Mouse (Mus musculus): ENCODE measurements around the gene 4930578G10Rik. TPM values are rescaled to one million over a fixed set of nuclear protein-coding genes. Genes with fewer than 3 reads are reported as not detected.
"Not testable (repeated sequence)": the region's sequence is repeated elsewhere in the genome, so short reads cannot be mapped to it uniquely, and the experiment has no call there.

4930578G10Rik gene
- not detected in 2 replicates for polyA plus RNA-seq (2015; fragmentation: Nextera tagmentation; extraction: Ambion mirVana)

- H3K36me3 ChIP-seq; H3K4me3 ChIP-seq; ATAC-seq (ENCODE audit: insufficient number of reproducible peaks, low FRiP score, low TSS enrichment, low read depth); H3K9me3 ChIP-seq; H3K27me3 ChIP-seq; H3K27ac ChIP-seq; H3K4me2 ChIP-seq; H3K4me1 ChIP-seq; H3K9ac ChIP-seq: not testable (repeated sequence)
- WGBS, result no CpG with 5 or more reads among the region's 13 CpGs
Observed at GRCm38 (mm10) chr4:42735245-42735644, at the start of gene 4930578G10Rik. 4930578G10Rik (plus strand) TSS chr4:42735545.

GRCm38 (mm10) chr4:42756477-42756876 lies 21.1 kb downstream of the 4930578G10Rik start, which contains the start of gene Ccl19:
Ccl19 (minus strand) TSS chr4:42756577.
- not testable (repeated sequence) for H3K36me3 ChIP-seq; H3K4me2 ChIP-seq; H3K27me3 ChIP-seq; H3K4me3 ChIP-seq; H3K27ac ChIP-seq; H3K9ac ChIP-seq; ATAC-seq (ENCODE audit: insufficient number of reproducible peaks, low FRiP score, low TSS enrichment, low read depth); H3K4me1 ChIP-seq; H3K9me3 ChIP-seq
- no CpG with 5 or more reads among the region's 6 CpGs for WGBS

DNA sequence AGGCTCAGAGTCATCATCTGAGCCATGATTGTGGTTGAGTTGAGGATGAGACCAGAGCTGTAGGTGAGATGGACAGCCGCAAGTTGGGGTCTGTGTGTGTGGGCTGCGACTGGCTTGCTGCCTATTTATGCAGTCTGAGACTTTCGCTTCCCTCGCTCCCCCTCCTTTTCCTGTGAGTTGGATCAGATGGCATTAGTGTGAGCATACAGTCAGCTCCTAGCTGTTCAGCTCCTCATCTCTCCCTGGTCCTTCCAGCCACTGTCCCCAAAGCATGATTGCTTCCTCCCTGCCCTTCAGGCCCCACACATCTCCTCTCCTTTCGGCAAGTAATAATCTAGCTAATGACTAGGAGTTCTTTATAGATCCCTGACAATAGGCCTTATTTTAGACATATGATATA lies 38.5 kb downstream of the 4930578G10Rik start, which contains the start of gene Ccl21a:
TSS of gene Ccl21a (minus strand) at position 101 of the 400 bp plus-strand sequence.
- not testable (repeated sequence) for H3K4me3 ChIP-seq; H3K27ac ChIP-seq; H3K4me2 ChIP-seq; H3K36me3 ChIP-seq; H3K9ac ChIP-seq; H3K27me3 ChIP-seq; ATAC-seq (ENCODE audit: insufficient number of reproducible peaks, low FRiP score, low TSS enrichment, low read depth); H3K4me1 ChIP-seq; H3K9me3 ChIP-seq
- no CpG with 5 or more reads among the region's 5 CpGs for WGBS

DNA sequence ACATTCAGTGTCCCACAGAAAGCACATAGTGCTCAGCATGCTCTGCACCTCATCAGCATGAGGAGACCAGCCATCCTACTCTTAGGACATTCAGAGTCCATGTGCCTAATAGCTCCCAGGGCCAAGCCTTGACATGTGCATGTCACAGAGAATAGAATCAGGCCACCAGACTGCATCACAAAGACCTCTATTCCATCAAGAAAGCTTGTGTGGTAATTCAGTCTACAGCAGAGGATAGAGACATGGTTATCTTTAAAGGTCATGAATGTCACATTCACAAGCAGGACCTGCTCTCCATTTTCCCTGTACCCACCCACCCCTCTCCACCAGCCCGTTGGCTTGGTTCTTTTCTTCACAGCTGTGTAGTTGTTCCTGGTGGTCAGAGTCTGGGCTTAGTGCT lies 118.4 kb downstream of the 4930578G10Rik start, which contains the start of gene Fam205a1:
TSS of gene Fam205a1 (minus strand) at position 101 of the 400 bp plus-strand sequence.
- not testable (repeated sequence) for ATAC-seq (ENCODE audit: insufficient number of reproducible peaks, low FRiP score, low TSS enrichment, low read depth); H3K9me3 ChIP-seq; H3K36me3 ChIP-seq; H3K4me3 ChIP-seq; H3K27me3 ChIP-seq; H3K9ac ChIP-seq; H3K27ac ChIP-seq; H3K4me2 ChIP-seq; H3K4me1 ChIP-seq
- 92% methylated on average over 1 of the region's 1 CpGs for WGBS

DNA sequence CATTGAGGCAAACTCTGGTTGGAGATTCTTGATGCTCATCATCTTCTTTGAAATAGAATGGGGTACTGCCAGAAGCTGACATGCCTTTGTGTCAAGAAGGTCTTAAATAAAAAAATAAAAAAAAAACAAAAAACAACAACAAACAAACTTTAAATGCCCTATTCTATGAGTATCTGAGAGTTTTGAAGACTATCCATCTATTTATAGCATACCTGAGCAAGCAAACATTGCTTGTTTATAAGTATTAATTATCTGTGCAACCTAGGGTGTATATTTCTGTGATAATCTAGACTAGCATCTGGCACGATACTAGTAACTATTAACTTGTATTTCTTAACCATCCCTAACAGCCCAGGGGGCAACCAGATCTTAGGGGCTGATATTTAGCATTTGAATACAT lies 121.3 kb downstream of the 4930578G10Rik start, which contains the start of gene Gm12394:
TSS of gene Gm12394 (minus strand) at position 101 of the 400 bp plus-strand sequence.
- ATAC-seq (ENCODE audit: insufficient number of reproducible peaks, low FRiP score, low TSS enrichment, low read depth); H3K36me3 ChIP-seq: not testable (repeated sequence)

GRCm38 (mm10) chr4:42860483-42860882 lies 125.1 kb downstream of the 4930578G10Rik start:
- not testable (repeated sequence) for H3K27ac ChIP-seq; ATAC-seq (ENCODE audit: insufficient number of reproducible peaks, low FRiP score, low TSS enrichment, low read depth); H3K27me3 ChIP-seq; H3K4me1 ChIP-seq; H3K4me3 ChIP-seq; H3K9ac ChIP-seq; H3K4me2 ChIP-seq; H3K36me3 ChIP-seq; H3K9me3 ChIP-seq
- WGBS, result 83% methylated on average over 9 of the region's 9 CpGs

More for the DNA sequence above, 121.3 kb downstream of the 4930578G10Rik start, which contains the start of gene Gm12394:
- not testable (repeated sequence) for H3K27ac ChIP-seq, H3K27me3 ChIP-seq, H3K9me3 ChIP-seq, H3K4me3 ChIP-seq, H3K4me2 ChIP-seq, H3K9ac ChIP-seq, H3K4me1 ChIP-seq
- WGBS, result 77% methylated on average over 1 of the region's 1 CpGs

DNA sequence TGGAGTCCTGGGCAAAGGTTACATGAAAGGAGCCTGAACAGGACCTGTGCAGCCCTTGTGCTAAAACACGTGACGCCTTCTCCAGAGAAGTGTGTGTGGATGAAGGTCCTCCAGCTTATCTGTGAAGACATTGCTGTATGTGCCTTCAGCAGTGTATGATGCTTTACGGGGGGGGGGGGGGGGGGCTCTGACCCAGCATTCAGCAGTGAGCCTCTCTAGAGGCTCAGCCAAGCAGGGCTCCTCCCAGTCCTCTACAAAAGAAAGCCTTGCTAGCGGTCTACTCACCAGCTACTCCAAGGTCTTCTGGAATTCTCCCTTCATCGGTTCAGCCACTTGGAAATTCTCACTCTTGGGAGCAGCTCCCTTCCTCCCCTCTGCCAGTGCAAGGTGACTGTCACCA lies 128.1 kb downstream of the 4930578G10Rik start:
- H3K4me1 ChIP-seq; H3K27ac ChIP-seq; H3K9me3 ChIP-seq; H3K27me3 ChIP-seq; ATAC-seq (ENCODE audit: insufficient number of reproducible peaks, low FRiP score, low TSS enrichment, low read depth); H3K4me3 ChIP-seq; H3K4me2 ChIP-seq; H3K9ac ChIP-seq; H3K36me3 ChIP-seq: not testable (repeated sequence)
- 78% methylated on average over 5 of the region's 5 CpGs for WGBS

DNA sequence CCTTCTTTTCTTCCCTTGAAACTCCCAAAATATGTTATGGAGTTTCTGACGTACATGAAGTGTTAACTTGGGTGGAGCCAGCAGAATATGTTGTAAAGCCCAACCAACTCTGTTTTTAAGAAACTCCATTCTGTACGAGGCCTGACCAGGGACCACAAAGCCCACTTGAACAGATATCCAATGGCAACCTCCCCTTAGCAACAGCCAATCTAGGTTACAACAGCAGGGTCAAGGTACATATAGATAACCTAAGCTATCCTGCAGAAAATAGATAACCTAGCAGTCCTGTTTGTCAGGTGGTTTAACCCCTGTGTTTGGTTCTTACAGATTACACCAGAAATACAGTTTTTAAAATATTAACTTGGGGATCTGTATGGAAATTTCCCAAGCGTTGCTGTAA lies 132.0 kb downstream of the 4930578G10Rik start:
- 58% methylated on average over 3 of the region's 3 CpGs for WGBS
- Histone ChIP-seq H3K9ac (no peak overlapping the region), H3K27ac (no peak overlapping the region), H3K4me1 (no peaks in the 10 kb centered on the region), H3K36me3 (no peaks in the 10 kb centered on the region), H3K9me3 (no peaks in the 10 kb centered on the region), H3K27me3 (no peaks in the 10 kb centered on the region), H3K4me3 (no peak overlapping the region), H3K4me2 (no peak overlapping the region)
- ATAC-seq (ENCODE audit: insufficient number of reproducible peaks, low FRiP score, low TSS enrichment, low read depth), result no peak

GRCm38 (mm10) chr4:42868193-42868592 lies 132.8 kb downstream of the 4930578G10Rik start:
- Histone ChIP-seq H3K4me1 (no peaks in the 10 kb centered on the region), H3K27ac (no peak overlapping the region), H3K4me3 (no peak overlapping the region), H3K4me2 (no peak overlapping the region), H3K27me3 (no peaks in the 10 kb centered on the region), H3K36me3 (no peaks in the 10 kb centered on the region), H3K9me3 (no peaks in the 10 kb centered on the region), H3K9ac (no peak overlapping the region)
- 87% methylated on average over 5 of the region's 5 CpGs for WGBS
- no peak for ATAC-seq (ENCODE audit: insufficient number of reproducible peaks, low FRiP score, low TSS enrichment, low read depth)

- WGBS, result 73% methylated on average over 5 of the region's 5 CpGs
- no peak overlapping the region for H3K27ac ChIP-seq
- no peaks in the 10 kb centered on the region for H3K36me3 ChIP-seq
- H3K4me1 ChIP-seq, result no peaks in the 10 kb centered on the region
- no peak overlapping the region for H3K9ac ChIP-seq
- no peak for ATAC-seq (ENCODE audit: insufficient number of reproducible peaks, low FRiP score, low TSS enrichment, low read depth)
- no peak overlapping the region for H3K4me2 ChIP-seq
- no peaks in the 10 kb centered on the region for H3K9me3 ChIP-seq
- no peaks in the 10 kb centered on the region for H3K27me3 ChIP-seq
- H3K4me3 ChIP-seq, result no peak overlapping the region
Observed at GRCm38 (mm10) chr4:42870748-42871147, 135.4 kb downstream of the 4930578G10Rik start.

GRCm38 (mm10) chr4:42872151-42872550 lies 136.8 kb downstream of the 4930578G10Rik start:
- H3K4me1 ChIP-seq, result no peaks in the 10 kb centered on the region
- H3K4me2 ChIP-seq, result no peak overlapping the region
- H3K9ac ChIP-seq, result no peak overlapping the region
- 86% methylated on average over 7 of the region's 7 CpGs for WGBS
- no peak for ATAC-seq (ENCODE audit: insufficient number of reproducible peaks, low FRiP score, low TSS enrichment, low read depth)
- no peak overlapping the region for H3K4me3 ChIP-seq
- no peak overlapping the region for H3K27ac ChIP-seq
- no peaks in the 10 kb centered on the region for H3K27me3 ChIP-seq
- no peaks in the 10 kb centered on the region for H3K9me3 ChIP-seq
- H3K36me3 ChIP-seq, result no peaks in the 10 kb centered on the region

DNA sequence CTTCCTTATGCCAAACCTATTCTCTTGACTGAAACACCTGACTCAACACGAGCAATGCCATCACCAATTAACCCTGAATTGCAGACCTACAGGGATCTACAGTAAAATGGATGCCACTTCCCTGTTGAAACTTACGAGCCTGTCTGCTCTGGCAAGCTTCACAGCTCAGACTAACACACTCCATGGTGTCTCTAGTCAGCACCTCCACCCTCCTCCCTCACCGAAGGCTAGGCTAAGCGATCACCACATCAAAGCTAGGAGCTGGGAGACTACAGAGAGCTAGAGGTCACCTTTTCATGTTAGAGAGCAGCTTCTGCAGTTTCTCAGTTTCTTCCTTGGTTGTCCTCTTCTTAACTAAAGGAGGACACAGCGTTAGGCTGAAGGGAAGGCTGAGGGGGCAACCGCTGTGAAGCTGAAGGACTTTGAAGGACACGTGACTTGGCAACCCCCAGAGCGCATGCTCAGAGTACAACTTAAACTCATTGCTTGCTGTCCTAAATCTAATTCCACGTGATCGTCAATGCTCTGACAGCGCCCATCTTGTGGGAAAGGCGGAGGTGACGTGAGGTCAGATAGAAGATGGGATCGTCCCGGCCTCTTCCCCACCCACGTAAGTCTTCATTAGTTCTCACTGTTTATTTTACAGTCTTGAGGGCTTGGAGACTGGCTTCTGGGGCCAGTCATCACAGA lies 137.5 kb downstream of the 4930578G10Rik start:
- no peak overlapping the region for H3K4me2 ChIP-seq
- H3K4me1 ChIP-seq, result no peaks in the 10 kb centered on the region
- H3K27me3 ChIP-seq, result no peaks in the 10 kb centered on the region
- H3K9me3 ChIP-seq, result no peaks in the 10 kb centered on the region
- no peak overlapping the region for H3K27ac ChIP-seq
- no peak overlapping the region for H3K9ac ChIP-seq
- H3K4me3 ChIP-seq, result no peak overlapping the region
- H3K36me3 ChIP-seq, result no peaks in the 10 kb centered on the region
- ATAC-seq (ENCODE audit: insufficient number of reproducible peaks, low FRiP score, low TSS enrichment, low read depth), result no peak
- 69% methylated on average over 16 of the region's 16 CpGs for WGBS

Data from limb, embryonic 15.5 days (tissue).